Mouse (Mus musculus): ENCODE measurements around the gene Cdk4.

The Cdk4 gene

GRCm38 (mm10) chr10:127063239-127063872, at the start of gene Cdk4:
Cdk4 (plus strand) TSS chr10:127063534.
- no peaks in the 10 kb centered on the region for H3K9me3 ChIP-seq (ENCODE audit: low read length)
- peaks cover 6% of the 10 kb centered on the region for H3K27me3 ChIP-seq (ENCODE audit: insufficient read depth, low read length)
- H3K4me3 ChIP-seq (replicated peaks; ENCODE audit: low read length): peak within 1 kb of the TSS; percentile 98
- H3K36me3 ChIP-seq (ENCODE audit: insufficient read depth, low read length): peaks cover 43% of the 10 kb centered on the region
- H3K4me1 ChIP-seq (replicated peaks; ENCODE audit: low read depth, low read length): peaks cover 74% of the 10 kb centered on the region
- TF ChIP-seq NANOG (IDR thresholded peaks at IDR 0.05; ENCODE audit: borderline replicate concordance, low read length) (no peak), CTCF (conservative IDR thresholded peaks at IDR 0.05; ENCODE audit: low read length) (no peak), POU5F1 (IDR thresholded peaks at IDR 0.05; ENCODE audit: borderline replicate concordance, low read length) (no peak)

- Histone ChIP-seq H3K27me3 (ENCODE audit: insufficient read depth, low read length) (peaks cover 16% of the 10 kb centered on the region), H3K4me3 (replicated peaks; ENCODE audit: low read length) (no peak overlapping the region), H3K9me3 (ENCODE audit: low read length) (no peaks in the 10 kb centered on the region), H3K36me3 (ENCODE audit: insufficient read depth, low read length) (peaks cover 4% of the 10 kb centered on the region; the same call in 1 of the 2 replicates), H3K4me1 (replicated peaks; ENCODE audit: low read depth, low read length) (peaks cover 27% of the 10 kb centered on the region)
- TF ChIP-seq CTCF (conservative IDR thresholded peaks at IDR 0.05; ENCODE audit: low read length) (peak; percentile 21), NANOG (IDR thresholded peaks at IDR 0.05; ENCODE audit: borderline replicate concordance, low read length) (no peak), POU5F1 (IDR thresholded peaks at IDR 0.05; ENCODE audit: borderline replicate concordance, low read length) (no peak)
Measured at GRCm38 (mm10) chr10:127016488-127016887, 46.8 kb upstream of the Cdk4 start.

GRCm38 (mm10) chr10:127017071-127017470, 46.3 kb upstream of the Cdk4 start:
- no peaks in the 10 kb centered on the region for H3K9me3 ChIP-seq (ENCODE audit: low read length)
- H3K36me3 ChIP-seq (ENCODE audit: insufficient read depth, low read length): peaks cover 9% of the 10 kb centered on the region; the same call in 1 of the 2 replicates
- peaks cover 10% of the 10 kb centered on the region; the same call in 1 of the 2 replicates for H3K27me3 ChIP-seq (ENCODE audit: insufficient read depth, low read length)
- no peak overlapping the region for H3K4me3 ChIP-seq (replicated peaks; ENCODE audit: low read length)
- H3K4me1 ChIP-seq (replicated peaks; ENCODE audit: low read depth, low read length): peaks cover 28% of the 10 kb centered on the region
- TF ChIP-seq NANOG (IDR thresholded peaks at IDR 0.05; ENCODE audit: borderline replicate concordance, low read length) (no peak), POU5F1 (IDR thresholded peaks at IDR 0.05; ENCODE audit: borderline replicate concordance, low read length) (no peak)

GRCm38 (mm10) chr10:127018422-127018821, 44.9 kb upstream of the Cdk4 start:
- no peak for TF ChIP-seq NANOG (IDR thresholded peaks at IDR 0.05; ENCODE audit: borderline replicate concordance, low read length)
- no peak for TF ChIP-seq POU5F1 (IDR thresholded peaks at IDR 0.05; ENCODE audit: borderline replicate concordance, low read length)
- no peak for TF ChIP-seq CTCF (conservative IDR thresholded peaks at IDR 0.05; ENCODE audit: low read length)
- Histone ChIP-seq H3K4me1 (replicated peaks; ENCODE audit: low read depth, low read length) (peaks cover 39% of the 10 kb centered on the region), H3K36me3 (ENCODE audit: insufficient read depth, low read length) (peaks cover 21% of the 10 kb centered on the region), H3K9me3 (ENCODE audit: low read length) (no peaks in the 10 kb centered on the region), H3K4me3 (replicated peaks; ENCODE audit: low read length) (no peak overlapping the region), H3K27me3 (ENCODE audit: insufficient read depth, low read length) (peaks cover 9% of the 10 kb centered on the region; the same call in 1 of the 2 replicates)

- Histone ChIP-seq H3K9me3 (ENCODE audit: low read length) (no peaks in the 10 kb centered on the region), H3K4me1 (replicated peaks; ENCODE audit: low read depth, low read length) (peaks cover 42% of the 10 kb centered on the region), H3K36me3 (ENCODE audit: insufficient read depth, low read length) (peaks cover 40% of the 10 kb centered on the region), H3K4me3 (replicated peaks; ENCODE audit: low read length) (peak within 1 kb of the TSS; percentile 98), H3K27me3 (ENCODE audit: insufficient read depth, low read length) (no peaks in the 10 kb centered on the region)
- TF ChIP-seq POU5F1 (IDR thresholded peaks at IDR 0.05; ENCODE audit: borderline replicate concordance, low read length) (no peak), CTCF (conservative IDR thresholded peaks at IDR 0.05; ENCODE audit: low read length) (peak; percentile 58)
Measured at GRCm38 (mm10) chr10:127030336-127031296, 32.7 kb upstream of the Cdk4 start, which contains the start of gene Tsfm. Tsfm (minus strand) TSS chr10:127030840.

GRCm38 (mm10) chr10:127033301-127033741, 30.0 kb upstream of the Cdk4 start:
- peaks cover 17% of the 10 kb centered on the region for H3K36me3 ChIP-seq (ENCODE audit: insufficient read depth, low read length)
- no peaks in the 10 kb centered on the region for H3K9me3 ChIP-seq (ENCODE audit: low read length)
- H3K4me3 ChIP-seq (replicated peaks; ENCODE audit: low read length): peak overlapping the region; percentile 61
- H3K4me1 ChIP-seq (replicated peaks; ENCODE audit: low read depth, low read length): peaks cover 65% of the 10 kb centered on the region
- H3K27me3 ChIP-seq (ENCODE audit: insufficient read depth, low read length): 0 out of 2 replicates have a peak, but pooled peaks cover 3% of the 10 kb centered on the region
- TF ChIP-seq POU5F1 (IDR thresholded peaks at IDR 0.05; ENCODE audit: borderline replicate concordance, low read length) (no peak), NANOG (IDR thresholded peaks at IDR 0.05; ENCODE audit: borderline replicate concordance, low read length) (no peak), CTCF (conservative IDR thresholded peaks at IDR 0.05; ENCODE audit: low read length) (no peak)

- H3K9me3 ChIP-seq (ENCODE audit: low read length): no peaks in the 10 kb centered on the region
- TF ChIP-seq CTCF (conservative IDR thresholded peaks at IDR 0.05; ENCODE audit: low read length) (no peak), NANOG (IDR thresholded peaks at IDR 0.05; ENCODE audit: borderline replicate concordance, low read length) (no peak), POU5F1 (IDR thresholded peaks at IDR 0.05; ENCODE audit: borderline replicate concordance, low read length) (no peak)
- no peak overlapping the region for H3K4me3 ChIP-seq (replicated peaks; ENCODE audit: low read length)
- H3K36me3 ChIP-seq (ENCODE audit: insufficient read depth, low read length): peaks cover 5% of the 10 kb centered on the region; the same call in 1 of the 2 replicates
- peaks cover 72% of the 10 kb centered on the region for H3K4me1 ChIP-seq (replicated peaks; ENCODE audit: low read depth, low read length)
- 0 out of 2 replicates have a peak, but pooled peaks cover 4% of the 10 kb centered on the region for H3K27me3 ChIP-seq (ENCODE audit: insufficient read depth, low read length)
Measured at GRCm38 (mm10) chr10:127036273-127036672, 27.1 kb upstream of the Cdk4 start.

GRCm38 (mm10) chr10:127037641-127038040, 25.7 kb upstream of the Cdk4 start:
- peaks cover 5% of the 10 kb centered on the region for H3K36me3 ChIP-seq (ENCODE audit: insufficient read depth, low read length)
- 0 out of 2 replicates have a peak, but pooled peaks cover 4% of the 10 kb centered on the region for H3K27me3 ChIP-seq (ENCODE audit: insufficient read depth, low read length)
- TF ChIP-seq POU5F1 (IDR thresholded peaks at IDR 0.05; ENCODE audit: borderline replicate concordance, low read length): no peak
- TF ChIP-seq CTCF (conservative IDR thresholded peaks at IDR 0.05; ENCODE audit: low read length): no peak
- TF ChIP-seq NANOG (IDR thresholded peaks at IDR 0.05; ENCODE audit: borderline replicate concordance, low read length): no peak
- H3K9me3 ChIP-seq (ENCODE audit: low read length): no peaks in the 10 kb centered on the region
- H3K4me3 ChIP-seq (replicated peaks; ENCODE audit: low read length): 0 out of 2 replicates have a peak overlapping the region, but pooled peaks have one; percentile 10
- peaks cover 78% of the 10 kb centered on the region for H3K4me1 ChIP-seq (replicated peaks; ENCODE audit: low read depth, low read length)

Data from E14TG2a.4 (cell line).